ENCODE assay signal across 1 mouse cellular context in genomic region chr3:142161405-142161804, GRCm38 (mm10).
TF ChIP-seq lines count a peak whose summit lies in the region.

No protein-coding gene starts in this region.

TF ChIP-seq in CH12.LX, 34 proteins besides CTCF, POLR2A, EP300 and RAD21:
- TF ChIP-seq IRF4 (IDR thresholded peaks at IDR 0.05; ENCODE audit: low read depth, low read length), result 0 out of 2 replicates have a peak, but pooled peaks have one; percentile 26
- TF ChIP-seq GABPA (IDR thresholded peaks at IDR 0.05; ENCODE audit: insufficient replicate concordance, low read depth, low read length), result no peak
TF ChIP-seq in CH12.LX: peak in this region for 1.
